Mouse (Mus musculus) small intestine, adult 2 months (tissue): ENCODE measurements around the gene Rbms3.

Experiments used
- CTCF ChIP-seq: fragments of 200-500 bp; IDR thresholded peaks from 2 replicates; pipeline ENCODE4 v1.5.1; 2012; ENCODE audit warnings: low read depth, mild to moderate bottlenecking, control low read depth, inconsistent platforms, low read length, moderate library complexity, mixed read lengths; ENCODE audit not compliant: insufficient replicate concordance, insufficient read length; ENCODE audit errors: extremely low read depth
- POLR2A ChIP-seq: fragments of 200-500 bp; IDR thresholded peaks from 2 replicates; pipeline ENCODE4 v1.6.1; 2012; ENCODE audit warnings: low read depth, mild to moderate bottlenecking, control low read depth, inconsistent platforms, low read length, moderate library complexity

DNA sequence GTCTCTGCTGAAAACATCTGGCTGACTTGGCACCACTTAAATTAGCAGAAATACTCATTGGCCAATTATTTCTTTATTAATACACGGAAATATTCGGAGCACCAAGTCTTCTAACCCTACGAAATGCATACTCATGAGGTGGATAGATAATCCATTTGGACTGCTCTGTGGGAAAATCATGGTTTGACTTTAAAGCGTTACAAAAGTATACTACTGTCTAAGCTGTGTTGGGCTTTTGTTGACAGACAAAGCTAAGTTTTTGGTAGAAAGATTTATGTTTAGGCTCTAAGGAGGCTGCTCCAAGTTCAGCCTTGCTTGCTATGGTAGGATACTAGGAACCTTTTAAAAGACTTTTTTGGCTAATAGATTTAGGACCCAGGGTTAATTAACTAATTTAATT is 979.8 kb downstream of the Rbms3 start:
- no peak for TF ChIP-seq POLR2A
- no peak for TF ChIP-seq CTCF
